Mouse (Mus musculus): Measurements from ENCODE around the gene Slc45a3. TPM values are rescaled to one million over a fixed set of nuclear protein-coding genes. Genes with fewer than 3 reads are reported as not detected.

Slc45a3 gene
- polyA plus RNA-seq, 1 experiment from 2014 or later: 2.6 TPM

Other genes starting within 250 kb of the Slc45a3 start
- not detected in 2 replicates for gene Slc26a9, start 218.9 kb upstream of the Slc45a3 start, polyA plus RNA-seq (2015; fragmentation: Nextera tagmentation; extraction: Ambion mirVana)
- gene Pm20d1, start 165.6 kb upstream of the Slc45a3 start, polyA plus RNA-seq (2015; fragmentation: Nextera tagmentation; extraction: Ambion mirVana): 3.2 and 4.4 TPM in 2 replicates
- gene Slc41a1, start 135.5 kb upstream of the Slc45a3 start, polyA plus RNA-seq (2015; fragmentation: Nextera tagmentation; extraction: Ambion mirVana): 1.1 and 1.3 TPM in 2 replicates
- gene Rab29, start 95.7 kb upstream of the Slc45a3 start, polyA plus RNA-seq (2015; fragmentation: Nextera tagmentation; extraction: Ambion mirVana): 11.2 and 12.6 TPM in 2 replicates
- gene Nucks1, start 52.4 kb upstream of the Slc45a3 start, polyA plus RNA-seq (2015; fragmentation: Nextera tagmentation; extraction: Ambion mirVana): 42.5 and 52.7 TPM in 2 replicates
- 9.5 and 10.2 TPM in 2 replicates for gene Elk4, start 44.6 kb downstream of the Slc45a3 start, polyA plus RNA-seq (2015; fragmentation: Nextera tagmentation; extraction: Ambion mirVana)
- gene Mfsd4a, start 105.1 kb downstream of the Slc45a3 start, polyA plus RNA-seq (2015; fragmentation: Nextera tagmentation; extraction: Ambion mirVana): 3.2 and 4.8 TPM in 2 replicates
- 1.1 and 1.4 TPM in 2 replicates for gene Cdk18, start 176.7 kb downstream of the Slc45a3 start, polyA plus RNA-seq (2015; fragmentation: Nextera tagmentation; extraction: Ambion mirVana)
- not detected in 2 replicates for gene Lemd1, start 228.5 kb downstream of the Slc45a3 start, polyA plus RNA-seq (2015; fragmentation: Nextera tagmentation; extraction: Ambion mirVana)
- gene AC124108.1, start 228.5 kb downstream of the Slc45a3 start, polyA plus RNA-seq (2015; fragmentation: Nextera tagmentation; extraction: Ambion mirVana): not detected in 2 replicates